Mouse (Mus musculus) heart, postnatal 14 days (tissue): Measurements from ENCODE around the gene Chmp6. TPM values are rescaled to one million over a fixed set of nuclear protein-coding genes. Genes with fewer than 3 reads are reported as not detected.

Experiments
- DNase-seq, 2 experiments: peaks; one replicate each; pipeline ENCODE4 v3.0.0; 2021 to 2022
- intact Hi-C: fragments of 180-260 bp; cut with DNase I; formaldehyde crosslinking; loops from one replicate; pipeline ENCODE4 v1.15.1; 2025
- total RNA-seq, 2 experiments: library from RNA; stranded (reverse); gene quantifications; 2 replicates each; pipeline ENCODE4 v1.2.3; 2021

Chmp6 gene
- total RNA-seq, 2 experiments from 2014 or later = 28.2 to 30.3 TPM

GRCm38 (mm10) chr11:119952429-119953224 lies 39.4 kb downstream of the Chmp6 start:
- peak; percentile 72 to 76 for DNase-seq
- intact Hi-C loops = no loop called here

DNA sequence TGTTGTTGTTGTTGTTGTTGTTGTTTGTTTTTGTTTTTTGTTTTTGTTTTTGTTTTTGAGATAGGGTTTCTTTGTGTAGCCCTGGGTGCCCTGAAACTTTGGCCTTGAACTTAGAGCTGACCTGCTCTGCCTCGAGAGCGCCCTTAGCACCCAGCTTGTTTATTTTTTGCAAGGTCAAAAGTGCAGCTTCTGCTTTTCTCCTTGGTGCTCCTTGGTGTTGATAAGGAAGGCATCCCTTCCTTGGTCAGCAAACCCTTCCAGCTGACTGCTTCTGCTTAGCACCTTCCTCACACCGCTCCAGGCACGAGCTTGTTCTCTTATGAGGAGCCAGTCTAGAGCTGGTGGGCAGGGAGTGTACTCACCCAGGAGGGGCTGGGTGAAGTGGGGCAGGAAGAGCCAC lies 41.0 kb downstream of the Chmp6 start:
- no peak for DNase-seq
- intact Hi-C loops = no loop called here

- DNase-seq = no peak
- intact Hi-C loops = no loop called here
Observed at GRCm38 (mm10) chr11:119954749-119955337, 41.6 kb downstream of the Chmp6 start.

- intact Hi-C loops = no loop called here
- DNase-seq = no peak
Observed at GRCm38 (mm10) chr11:119955432-119955831, 42.2 kb downstream of the Chmp6 start.

DNA sequence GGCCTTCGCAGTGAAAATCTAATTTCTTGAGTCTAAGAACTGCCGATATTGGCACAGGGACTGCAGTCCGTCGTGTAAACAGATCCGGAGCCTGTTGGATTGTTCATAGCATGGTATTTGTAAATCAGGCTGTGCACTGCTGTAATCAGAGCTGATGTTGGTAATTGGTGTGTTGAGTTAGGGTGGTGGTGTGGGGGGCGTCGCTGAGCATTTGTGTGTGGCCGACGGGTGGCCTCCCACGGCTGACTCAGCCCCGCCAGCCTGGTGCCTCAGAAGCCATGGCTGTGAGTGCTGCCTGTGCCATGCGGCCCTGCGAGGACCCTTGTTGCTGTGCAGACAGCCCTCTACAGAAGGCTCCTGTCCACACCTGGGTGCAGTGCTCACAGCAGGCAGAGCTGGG lies 43.3 kb downstream of the Chmp6 start:
- intact Hi-C loops = no loop called here
- no peak for DNase-seq

- DNase-seq = no peak
- intact Hi-C loops = no loop called here
Observed at GRCm38 (mm10) chr11:119958856-119959255, 45.6 kb downstream of the Chmp6 start.

- no peak for DNase-seq
- intact Hi-C loops = no loop called here
Observed at GRCm38 (mm10) chr11:119959714-119960113, 46.5 kb downstream of the Chmp6 start.

DNA sequence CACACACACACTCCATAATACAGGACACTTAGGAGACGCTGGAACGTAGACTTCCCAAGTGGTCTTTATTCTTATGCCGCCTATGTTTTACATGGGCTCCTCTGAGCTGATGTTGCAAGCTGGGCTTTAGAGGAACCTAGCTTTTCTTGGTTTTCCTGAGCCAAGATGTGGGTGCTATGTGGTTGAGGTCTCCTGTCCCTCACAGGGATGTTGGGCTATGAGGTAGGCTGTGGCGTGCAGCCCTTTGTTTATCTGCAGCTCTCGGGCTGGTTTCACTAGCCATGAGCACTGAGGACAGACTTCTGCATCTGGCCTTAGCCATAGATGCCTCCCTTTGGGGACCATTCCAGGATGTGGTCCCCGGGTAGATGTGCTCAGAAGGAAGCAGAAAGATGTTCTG lies 47.4 kb downstream of the Chmp6 start:
- intact Hi-C loops = no loop called here
- DNase-seq = no peak

- no peak for DNase-seq
- intact Hi-C loops = no loop called here
Observed at GRCm38 (mm10) chr11:119961511-119961910, 48.3 kb downstream of the Chmp6 start.

- DNase-seq = no peak
- intact Hi-C loops = no loop called here
Observed at GRCm38 (mm10) chr11:119965053-119965452, 51.8 kb downstream of the Chmp6 start.

- intact Hi-C loops = no loop called here
- no peak for DNase-seq
Observed at GRCm38 (mm10) chr11:119966294-119966693, 53.1 kb downstream of the Chmp6 start.

GRCm38 (mm10) chr11:119967401-119967800 lies 54.2 kb downstream of the Chmp6 start:
- no peak for DNase-seq
- intact Hi-C loops = no loop called here

- no peak for DNase-seq
- intact Hi-C loops = no loop called here
Observed at GRCm38 (mm10) chr11:119967892-119968291, 54.7 kb downstream of the Chmp6 start.

Other genes starting within 250 kb of the Chmp6 start
- 10 to 100 TPM in 1 of 2 experiments, 1 to 10 TPM in 1; 9.2 to 10.3 TPM for gene Baiap2, start 29.3 kb downstream of the Chmp6 start, total RNA-seq
- 1 to 10 TPM; 3.7 to 9.0 TPM for gene Aatk, start 133.7 kb downstream of the Chmp6 start, total RNA-seq
- 1 to 10 TPM; 9.1 to 9.6 TPM for gene Cep131, start 173.4 kb downstream of the Chmp6 start, total RNA-seq
- 1 to 10 TPM; 9.6 to 10.0 TPM for gene Tepsin, start 185.3 kb downstream of the Chmp6 start, total RNA-seq
- 10 to 100 TPM; 55.4 to 59.2 TPM for gene Ndufaf8, start 185.5 kb downstream of the Chmp6 start, total RNA-seq
- 10 to 100 TPM; 78.7 to 83.5 TPM for gene Slc38a10, start 237.9 kb downstream of the Chmp6 start, total RNA-seq